Mouse (Mus musculus): ENCODE measurements at regions not wholly inside any gene's neighbourhood (a gene's known extent, or its start where the extent isn't known, plus 50 kb on each side); places are given as distances from the start of the nearest gene placed in this dataset.

DNA sequence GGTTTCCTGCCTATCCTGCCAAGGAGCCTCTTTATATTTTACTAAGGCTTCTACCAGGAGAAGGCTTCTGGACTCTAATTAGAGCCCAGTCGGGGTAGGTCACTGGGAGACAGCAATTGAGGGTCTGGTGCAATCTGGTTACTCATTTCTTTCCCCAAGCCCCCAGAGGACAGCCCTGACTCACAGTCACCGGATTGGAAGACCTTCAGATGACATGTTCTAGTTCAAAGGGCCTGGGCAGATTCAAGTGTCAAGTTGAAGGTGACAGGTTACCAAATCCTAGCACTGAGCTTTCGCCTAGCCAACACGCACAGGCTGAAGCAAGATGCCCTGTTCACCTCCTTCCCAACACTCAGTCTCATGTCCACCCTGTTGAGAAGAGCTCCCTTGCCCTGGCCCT is 139.6 kb downstream of the Ly86 start:
- TF ChIP-seq CTCF (IDR thresholded peaks at IDR 0.05; ENCODE audit: insufficient read depth, low read length) = no peak
- no peak for TF ChIP-seq POLR2A (IDR thresholded peaks at IDR 0.05; ENCODE audit: borderline replicate concordance, extremely low read depth, low read depth, low read length)

Measured in lung, adult 2 months (tissue).